Mouse (Mus musculus) heart, embryonic 12.5 days (tissue): ENCODE data around the gene Arntl2. TPM values are rescaled to one million over a fixed set of nuclear protein-coding genes. Genes with fewer than 3 reads are reported as not detected.
"Not testable (repeated sequence)": the region's sequence is repeated elsewhere in the genome, so short reads cannot be mapped to it uniquely, and the experiment has no call there.

Experiments used
- ATAC-seq: fragments of 200-750 bp; cut with Nextera tagmentation; 2 replicates; pipeline ENCODE4 v1.8.0; 2017; ENCODE audit warnings: moderate TSS enrichment, moderate library complexity; ENCODE audit not compliant: insufficient number of reproducible peaks, low FRiP score
- H3K27ac ChIP-seq: fragments of 300-500 bp; sonication (generic); 2 replicates; pipeline ENCODE4 v1.5.1; 2016; ENCODE audit warnings: mild to moderate bottlenecking, moderate library complexity; ENCODE audit not compliant: poor library complexity, severe bottlenecking
- H3K27me3 ChIP-seq: fragments of 300-500 bp; sonication (generic); replicated peaks from 2 replicates; pipeline ENCODE4 v1.6.1; 2016; ENCODE audit warnings: mild to moderate bottlenecking, moderate library complexity
- H3K36me3 ChIP-seq: fragments of 300-500 bp; sonication (generic); 2 replicates; pipeline ENCODE4 v1.6.1; 2016; ENCODE audit warnings: mild to moderate bottlenecking, moderate library complexity
- H3K4me1 ChIP-seq: fragments of 300-500 bp; sonication (generic); replicated peaks from 2 replicates; pipeline ENCODE4 v1.6.1; 2016; ENCODE audit warnings: mild to moderate bottlenecking
- H3K4me2 ChIP-seq: fragments of 300-500 bp; sonication (generic); 2 replicates; pipeline ENCODE4 v1.6.1; 2016; ENCODE audit warnings: mild to moderate bottlenecking, moderate library complexity
- H3K4me3 ChIP-seq: fragments of 300-500 bp; sonication (generic); 2 replicates; pipeline ENCODE4 v1.5.1; 2016; ENCODE audit warnings: mild to moderate bottlenecking
- H3K9ac ChIP-seq: fragments of 300-500 bp; sonication (generic); 2 replicates; pipeline ENCODE4 v1.6.1; 2016; ENCODE audit warnings: mild to moderate bottlenecking, moderate library complexity
- H3K9me3 ChIP-seq: fragments of 300-500 bp; sonication (generic); replicated peaks from 2 replicates; pipeline ENCODE4 v1.6.1; 2016; ENCODE audit warnings: mild to moderate bottlenecking, moderate library complexity
- WGBS: fragments of 180-500 bp; shearing (Covaris S2); methylation state at CpG from one replicate; pipeline ENCODE4 v1.1.7; 2016; 5-methylcytosine and 5-hydroxymethylcytosine counted together
- polyA plus RNA-seq: library from polyadenylated mRNA; unstranded; fragments of >200 nt; fragmentation: Nextera tagmentation; extraction: Ambion mirVana; gene quantifications from 2 replicates; pipeline ENCODE4 v1.2.1, GENCODE M21; 2016

Arntl2 gene
- polyA plus RNA-seq, 1 experiment from 2014 or later = 3.1 TPM

DNA sequence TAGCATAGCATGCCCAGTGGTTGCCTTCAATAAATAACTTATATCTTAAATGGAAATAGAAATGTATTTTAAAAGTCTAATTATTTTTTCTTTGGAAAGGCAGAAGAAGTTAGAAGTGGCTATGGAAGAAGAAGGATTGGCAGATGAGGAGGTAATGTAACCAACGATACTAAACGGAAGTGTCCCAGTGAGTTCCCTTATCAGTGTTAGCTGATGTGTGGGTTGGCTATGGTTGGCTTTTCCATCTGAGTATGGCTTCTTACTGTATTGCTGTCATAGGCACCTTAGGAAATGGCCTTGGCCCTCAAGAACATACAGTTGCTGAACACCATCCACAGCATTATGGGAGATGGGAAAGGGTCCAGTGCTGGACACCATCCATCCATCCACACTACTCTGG is 35.8 kb upstream of the Arntl2 start:
- Histone ChIP-seq H3K27ac (no peak overlapping the region), H3K4me3 (no peak overlapping the region), H3K4me2 (no peak overlapping the region), H3K4me1 (peaks cover 22% of the 10 kb centered on the region), H3K27me3 (no peaks in the 10 kb centered on the region), H3K9me3 (no peaks in the 10 kb centered on the region), H3K9ac (no peak overlapping the region), H3K36me3 (peaks cover 28% of the 10 kb centered on the region)
- 69% methylated on average over 2 of the region's 2 CpGs for WGBS
- no peak for ATAC-seq

DNA sequence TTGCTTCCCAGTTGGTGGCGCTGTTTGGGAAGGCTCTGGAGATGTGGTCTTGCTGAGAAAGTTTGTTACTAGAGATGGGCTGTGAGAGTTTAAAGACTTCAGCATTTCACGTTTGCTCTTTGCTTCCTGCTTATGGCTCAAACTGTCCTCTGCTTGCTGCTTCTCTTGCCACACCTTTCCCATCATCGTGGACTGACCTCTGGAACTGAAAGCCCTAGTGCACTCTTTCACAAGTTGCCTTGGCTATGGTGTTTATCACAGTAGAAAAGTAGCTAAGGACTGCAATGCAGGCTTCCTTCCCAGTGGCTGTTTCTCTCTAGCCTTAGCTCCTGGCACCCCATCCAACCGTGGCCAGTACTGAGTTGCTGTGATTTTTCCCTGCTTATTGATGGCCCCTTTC is 35.1 kb upstream of the Arntl2 start:
- Histone ChIP-seq H3K9ac (no peak overlapping the region), H3K4me3 (no peak overlapping the region), H3K4me1 (peaks cover 15% of the 10 kb centered on the region), H3K9me3 (no peaks in the 10 kb centered on the region), H3K27me3 (no peaks in the 10 kb centered on the region), H3K36me3 (peaks cover 34% of the 10 kb centered on the region), H3K4me2 (no peak overlapping the region), H3K27ac (0 out of 2 replicates have a peak overlapping the region, but pooled peaks have one; percentile 16)
- WGBS = 69% methylated on average over 4 of the region's 4 CpGs
- ATAC-seq = no peak

DNA sequence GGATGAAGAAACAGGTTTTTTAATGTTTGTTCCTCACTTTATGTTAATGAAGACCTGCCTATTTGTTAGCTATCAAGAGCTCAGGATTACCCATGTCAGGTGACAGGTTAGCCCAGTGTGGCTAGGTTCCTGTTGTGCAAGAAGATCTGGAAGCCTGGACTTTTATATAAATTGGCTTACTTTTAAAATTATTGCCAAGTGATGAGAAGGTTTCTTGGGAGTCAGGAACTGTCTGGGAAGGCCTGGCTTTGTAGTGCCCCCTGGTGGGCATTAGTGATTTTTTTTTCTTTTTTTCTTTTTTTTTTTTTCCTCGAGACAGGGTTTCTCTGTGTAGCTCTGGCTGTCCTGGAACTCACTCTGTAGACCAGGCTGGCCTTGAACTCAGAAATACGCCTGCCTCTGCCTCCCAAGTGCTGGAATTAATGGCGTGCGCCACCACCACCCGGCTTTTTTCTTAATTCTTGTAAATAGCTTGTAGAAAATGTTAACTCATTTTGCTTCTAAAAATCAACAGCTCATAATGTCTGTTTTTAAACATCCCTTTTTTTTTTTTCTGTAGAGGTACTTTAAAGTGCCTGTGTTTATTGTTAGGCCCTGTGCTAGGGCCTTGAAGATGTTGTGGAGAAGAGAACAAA is 33.5 kb upstream of the Arntl2 start:
- ATAC-seq = no peak
- H3K36me3 ChIP-seq = peaks cover 47% of the 10 kb centered on the region
- no peaks in the 10 kb centered on the region for H3K9me3 ChIP-seq
- peaks cover 3% of the 10 kb centered on the region; the same call in 1 of the 2 replicates for H3K4me1 ChIP-seq
- H3K4me2 ChIP-seq = no peak overlapping the region
- no peak overlapping the region for H3K9ac ChIP-seq
- WGBS = 64% methylated on average over 5 of the region's 5 CpGs
- H3K4me3 ChIP-seq = no peak overlapping the region
- no peaks in the 10 kb centered on the region for H3K27me3 ChIP-seq
- no peak overlapping the region for H3K27ac ChIP-seq

DNA sequence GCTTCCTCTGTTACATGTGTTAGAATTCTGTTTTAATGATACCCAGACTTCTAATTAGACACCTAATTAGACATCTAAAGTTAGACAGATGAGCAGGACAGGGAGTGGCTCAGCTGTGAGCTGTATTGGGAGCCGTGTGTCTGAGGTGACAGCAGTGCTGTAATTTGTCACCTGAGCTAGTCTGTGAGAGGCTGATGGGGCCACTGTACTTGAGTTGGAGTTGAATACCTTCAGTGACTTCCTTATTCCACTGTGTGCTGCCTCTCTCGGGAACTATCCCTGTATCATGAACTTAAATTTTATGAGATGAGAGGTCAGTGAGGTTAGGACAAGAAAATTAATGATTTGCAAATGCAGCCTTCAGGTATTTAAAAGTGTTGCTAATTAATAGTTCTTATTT is 31.3 kb upstream of the Arntl2 start:
- no peak for ATAC-seq
- no peak overlapping the region for H3K4me3 ChIP-seq

DNA sequence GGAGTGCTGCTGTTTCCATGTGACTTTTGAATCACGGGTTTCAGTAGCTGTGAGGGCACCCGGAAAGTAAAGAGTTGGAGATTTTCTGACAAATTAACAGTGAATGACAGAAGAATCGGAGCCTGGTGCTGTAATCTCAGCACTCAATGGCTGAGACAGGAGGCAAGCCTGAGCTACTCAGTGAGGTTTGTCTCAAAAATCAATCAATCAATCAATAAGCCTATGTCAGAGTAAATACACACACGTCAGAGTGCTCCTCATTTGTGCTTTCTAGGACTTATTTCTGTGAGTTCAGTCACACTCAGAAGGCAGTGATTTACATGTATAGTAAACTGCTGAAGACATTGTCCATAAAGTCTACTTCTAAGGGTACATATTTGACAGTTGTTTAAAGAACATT is 30.6 kb upstream of the Arntl2 start:
- no peak for ATAC-seq
- Histone ChIP-seq H3K27me3 (no peaks in the 10 kb centered on the region), H3K4me3 (no peak overlapping the region), H3K4me2 (no peak overlapping the region), H3K36me3 (peaks cover 62% of the 10 kb centered on the region), H3K9me3 (no peaks in the 10 kb centered on the region), H3K9ac (no peak overlapping the region), H3K27ac (no peak overlapping the region), H3K4me1 (peaks cover 3% of the 10 kb centered on the region; the same call in 1 of the 2 replicates)
- WGBS = 81% methylated on average over 4 of the region's 4 CpGs

More for the DNA sequence above, 31.3 kb upstream of the Arntl2 start:
- peaks cover 60% of the 10 kb centered on the region for H3K36me3 ChIP-seq
- H3K9me3 ChIP-seq = no peaks in the 10 kb centered on the region
- no peak overlapping the region for H3K9ac ChIP-seq
- whole genome bisulfite sequencing = 48% methylated on average over 2 of the region's 2 CpGs
- H3K27me3 ChIP-seq = no peaks in the 10 kb centered on the region
- peaks cover 3% of the 10 kb centered on the region; the same call in 1 of the 2 replicates for H3K4me1 ChIP-seq
- no peak overlapping the region for H3K4me2 ChIP-seq
- H3K27ac ChIP-seq = no peak overlapping the region

DNA sequence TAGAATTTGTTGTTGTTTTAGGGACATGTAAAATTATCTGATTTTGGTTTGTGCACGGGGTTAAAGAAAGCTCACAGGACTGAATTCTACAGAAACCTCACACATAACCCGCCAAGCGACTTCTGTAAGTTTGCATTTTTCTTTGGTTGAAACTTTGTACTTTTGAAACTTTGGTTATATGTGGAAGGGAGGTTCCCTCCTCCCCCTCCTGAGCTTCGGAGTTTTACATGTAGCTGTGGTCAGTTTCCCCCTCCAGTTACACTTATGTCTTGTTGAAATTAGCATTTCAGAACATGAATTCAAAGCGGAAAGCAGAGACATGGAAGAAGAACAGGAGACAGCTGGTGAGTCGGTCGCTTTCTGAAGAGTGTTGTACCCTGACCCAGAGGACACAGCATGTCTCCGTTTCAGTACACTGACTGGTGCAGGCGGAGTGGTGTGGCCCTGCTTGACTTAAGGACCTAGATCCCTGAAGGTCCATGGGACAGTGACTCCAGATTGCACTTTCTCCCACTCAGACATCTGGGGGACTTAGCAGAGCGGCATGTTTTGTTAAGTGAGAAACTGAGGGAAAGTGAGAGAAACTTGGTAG is 26.9 kb upstream of the Arntl2 start:
- Histone ChIP-seq H3K4me1 (no peaks in the 10 kb centered on the region; the same call in 1 of the 2 replicates), H3K4me3 (no peak overlapping the region), H3K9ac (no peak overlapping the region), H3K9me3 (no peaks in the 10 kb centered on the region), H3K27ac (no peak overlapping the region), H3K27me3 (no peaks in the 10 kb centered on the region), H3K4me2 (no peak overlapping the region), H3K36me3 (peaks cover 78% of the 10 kb centered on the region)
- no peak for ATAC-seq
- WGBS = 89% methylated on average over 10 of the region's 10 CpGs

DNA sequence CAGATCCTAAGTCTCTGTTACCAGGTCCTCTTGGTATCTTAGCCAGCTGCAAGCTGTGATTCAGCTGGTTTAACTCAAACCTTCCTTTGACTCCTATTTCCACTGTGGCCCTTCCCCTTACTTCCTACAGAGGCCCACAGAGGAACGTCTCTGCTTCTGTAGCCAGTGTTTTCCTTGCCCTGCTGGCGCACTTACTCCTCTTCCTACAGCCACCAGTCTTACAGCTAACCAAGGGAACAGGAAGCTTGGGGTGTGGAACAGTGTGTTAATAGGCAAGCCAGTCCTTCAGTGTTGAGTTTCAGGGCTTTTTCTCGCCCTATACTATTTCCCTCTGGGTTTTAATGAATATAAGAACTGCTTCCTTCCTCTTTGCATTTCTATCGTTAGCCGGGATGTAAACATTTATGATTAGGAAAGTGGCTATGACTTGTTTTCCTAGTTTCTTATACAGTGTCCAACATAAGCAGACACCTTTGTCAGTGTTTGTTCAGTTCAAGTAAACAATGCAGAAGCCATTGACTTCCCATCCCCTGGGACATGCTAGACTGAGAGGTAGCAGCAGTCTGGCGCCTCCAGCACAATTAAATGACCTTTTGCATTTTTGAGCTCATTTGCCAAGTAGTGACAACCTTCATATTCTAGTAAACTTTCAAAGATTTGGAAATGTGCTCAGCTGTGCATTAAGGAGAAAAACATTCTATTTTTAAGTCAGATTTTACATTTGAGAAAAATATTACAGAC is 25.7 kb upstream of the Arntl2 start:
- no peaks in the 10 kb centered on the region for H3K9me3 ChIP-seq
- peak overlapping the region; percentile 9; the same call in 1 of the 2 replicates for H3K27ac ChIP-seq
- H3K9ac ChIP-seq = 0 out of 2 replicates have a peak overlapping the region, but pooled peaks have one; percentile 37
- H3K4me1 ChIP-seq = no peaks in the 10 kb centered on the region
- no peak overlapping the region for H3K4me2 ChIP-seq
- ATAC-seq = no peak; the same call in 1 of the 2 replicates
- H3K27me3 ChIP-seq = no peaks in the 10 kb centered on the region
- H3K4me3 ChIP-seq = no peak overlapping the region
- H3K36me3 ChIP-seq = peaks cover 85% of the 10 kb centered on the region
- WGBS = 65% methylated on average over 6 of the region's 6 CpGs

DNA sequence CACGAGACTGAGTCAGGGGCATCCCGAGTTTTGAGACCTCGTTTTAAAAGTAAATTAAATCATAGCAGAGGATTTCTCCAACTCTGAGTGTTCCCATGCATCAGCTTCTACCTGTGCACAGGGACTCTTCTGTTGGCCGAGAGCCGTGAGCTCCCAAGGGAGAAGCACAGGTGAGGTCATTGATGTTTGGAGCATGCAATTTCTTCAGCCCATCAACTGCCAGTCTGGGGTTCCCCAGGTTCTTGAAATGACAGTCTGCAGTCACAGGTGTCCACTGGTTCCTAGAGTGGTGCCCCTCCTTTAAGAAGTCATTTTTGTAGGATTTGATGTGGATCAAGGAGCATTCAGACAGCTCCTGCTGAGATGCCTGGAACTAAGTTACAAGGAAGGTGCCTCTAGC is 25.0 kb upstream of the Arntl2 start:
- H3K27me3 ChIP-seq = no peaks in the 10 kb centered on the region
- H3K27ac ChIP-seq = no peak overlapping the region
- H3K9ac ChIP-seq = no peak overlapping the region
- H3K4me3 ChIP-seq = no peak overlapping the region
- no peak overlapping the region for H3K4me2 ChIP-seq
- no peaks in the 10 kb centered on the region for H3K9me3 ChIP-seq
- WGBS = 84% methylated on average over 5 of the region's 5 CpGs
- peaks cover 86% of the 10 kb centered on the region for H3K36me3 ChIP-seq
- ATAC-seq = no peak
- no peaks in the 10 kb centered on the region for H3K4me1 ChIP-seq

DNA sequence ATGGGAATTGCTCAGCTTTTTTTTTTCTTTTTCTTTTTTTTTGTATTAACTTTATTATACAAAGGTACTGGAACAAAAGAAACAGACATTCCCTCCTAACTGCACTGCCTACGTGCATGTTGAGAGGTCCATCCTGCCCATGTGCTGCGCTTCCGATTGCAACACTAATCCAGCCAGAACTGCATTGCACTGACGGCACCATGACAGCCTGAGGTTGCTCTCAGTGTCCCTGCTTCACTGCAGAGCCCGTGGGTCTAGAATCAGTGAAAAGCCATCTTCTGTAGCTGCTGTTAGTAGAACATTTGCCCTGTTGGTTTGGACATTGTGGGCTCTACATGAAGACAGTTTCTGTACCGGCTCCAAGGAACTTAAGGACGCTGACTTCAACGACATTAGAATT is 20.0 kb upstream of the Arntl2 start:
- H3K9ac ChIP-seq, H3K4me2 ChIP-seq, ATAC-seq, H3K27me3 ChIP-seq, H3K27ac ChIP-seq, H3K9me3 ChIP-seq, H3K4me3 ChIP-seq: not testable (repeated sequence)
- Histone ChIP-seq H3K36me3 (peaks cover 64% of the 10 kb centered on the region), H3K4me1 (peaks cover 13% of the 10 kb centered on the region)
- WGBS = 62% methylated on average over 8 of the region's 8 CpGs

DNA sequence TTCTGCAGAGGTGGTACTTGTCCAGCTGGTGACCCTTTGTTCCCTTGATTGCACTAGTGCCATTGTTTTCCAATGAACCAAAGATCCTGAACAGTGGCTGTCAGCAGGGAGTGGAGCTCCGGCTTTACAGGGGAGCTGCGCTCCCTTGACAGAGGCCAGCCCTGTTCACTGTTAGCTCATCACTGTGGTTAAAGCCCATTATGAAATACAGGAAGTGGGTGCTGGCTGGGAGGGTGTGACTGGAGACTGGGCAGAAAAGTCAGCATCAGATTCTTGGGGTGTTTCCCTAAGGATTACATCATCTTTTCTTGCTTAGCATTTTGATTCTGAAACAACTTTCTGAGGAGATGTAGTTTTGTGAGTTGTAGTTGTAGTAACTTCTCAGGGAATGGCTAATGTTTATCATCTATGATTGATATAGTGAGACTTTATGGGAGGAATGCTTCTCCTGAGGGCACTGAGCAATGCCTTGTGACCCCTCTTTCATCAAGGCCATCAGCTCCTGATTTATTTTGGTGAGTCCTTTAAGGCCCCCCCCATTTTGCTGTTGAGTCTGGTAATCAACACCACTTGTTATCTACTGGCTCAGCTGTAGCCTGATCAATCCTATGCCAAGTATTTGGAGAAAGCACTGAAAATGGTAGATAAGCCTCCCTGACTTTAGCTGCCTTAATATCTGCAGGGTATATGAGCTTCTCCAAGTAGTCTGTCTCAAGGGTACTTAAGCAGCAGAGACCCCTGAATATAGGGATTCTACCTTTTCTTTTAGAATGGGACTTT is 19.1 kb upstream of the Arntl2 start:
- Histone ChIP-seq H3K27ac (no peak overlapping the region), H3K4me1 (peaks cover 13% of the 10 kb centered on the region), H3K4me2 (no peak overlapping the region), H3K9ac (no peak overlapping the region), H3K4me3 (no peak overlapping the region), H3K27me3 (no peaks in the 10 kb centered on the region), H3K9me3 (no peaks in the 10 kb centered on the region), H3K36me3 (peaks cover 54% of the 10 kb centered on the region)
- WGBS = 6% methylated on average over 2 of the region's 2 CpGs
- peak; percentile 81 for ATAC-seq

DNA sequence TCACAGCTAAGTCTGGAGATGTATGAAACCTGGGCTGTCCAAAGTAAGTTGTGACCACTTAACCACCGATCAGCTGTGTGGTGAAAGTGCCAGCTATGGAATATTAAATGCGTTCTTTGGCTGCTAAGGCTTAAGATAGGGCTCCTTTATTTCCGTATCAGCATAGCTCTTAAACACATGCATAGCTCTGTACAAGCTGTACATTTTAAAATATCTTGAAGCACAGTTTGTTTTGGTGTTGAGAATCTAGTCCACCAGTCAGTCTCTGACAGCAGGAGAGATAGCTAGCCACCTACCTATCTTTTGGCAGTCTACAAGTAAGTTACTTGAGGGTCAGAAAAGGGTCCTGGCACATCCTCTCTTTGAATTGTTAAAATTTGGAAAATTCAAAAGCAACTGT is 17.8 kb upstream of the Arntl2 start:
- no peak for ATAC-seq
- 76% methylated on average over 3 of the region's 3 CpGs for WGBS

More for the DNA sequence above, 17.8 kb upstream of the Arntl2 start:
- H3K4me3 ChIP-seq = no peak overlapping the region
- no peak overlapping the region for H3K9ac ChIP-seq
- H3K27me3 ChIP-seq = no peaks in the 10 kb centered on the region
- H3K9me3 ChIP-seq = no peaks in the 10 kb centered on the region
- H3K4me1 ChIP-seq = peaks cover 13% of the 10 kb centered on the region
- H3K27ac ChIP-seq = no peak overlapping the region
- H3K36me3 ChIP-seq = peaks cover 49% of the 10 kb centered on the region
- no peak overlapping the region for H3K4me2 ChIP-seq
